Mouse (Mus musculus) embryo, embryonic 11.5 days (tissue): ENCODE data around the gene Laptm5.

ENCODE experiments used
- DNase-seq: peaks from one replicate; pipeline ENCODE4 v3.0.0-alpha.2; 2012; ENCODE audit warnings: low read depth, low spot score

The Laptm5 gene

DNA sequence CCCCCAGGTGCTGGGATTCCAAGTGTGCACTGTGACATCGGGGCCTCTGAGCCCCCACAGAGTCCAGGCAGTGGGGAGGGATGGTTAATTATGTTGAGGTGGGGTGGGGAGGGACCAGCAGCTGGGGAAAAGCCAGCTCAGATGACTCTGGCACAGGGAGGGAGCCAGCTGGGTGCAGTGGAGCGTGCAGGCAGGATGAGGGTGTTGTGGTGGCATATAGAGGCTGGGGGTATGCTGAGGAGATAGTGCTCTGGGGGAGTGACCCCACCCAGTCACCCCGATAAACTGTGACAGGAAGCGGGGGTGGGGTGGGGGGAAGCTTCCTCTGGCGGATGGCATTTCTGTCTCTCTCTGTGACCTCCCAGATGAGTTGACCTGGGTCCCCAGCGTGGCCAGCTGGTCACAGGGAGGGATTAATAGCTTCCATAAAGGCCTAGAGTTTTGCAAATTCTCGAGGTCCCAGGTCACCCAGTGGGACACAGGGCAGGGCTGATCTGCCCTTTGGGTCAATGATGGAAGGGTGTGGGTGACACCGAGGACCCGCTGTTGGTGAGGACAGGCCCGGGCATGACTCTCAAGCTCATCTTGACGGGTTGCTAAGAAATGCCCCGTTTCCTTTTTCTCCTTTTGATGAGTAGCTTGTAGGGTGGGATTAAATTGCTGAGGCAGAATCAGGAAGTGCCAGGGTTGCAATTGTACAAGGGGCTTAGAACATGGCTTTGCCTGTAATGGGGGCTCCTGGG is 8.2 kb downstream of the Laptm5 start:
- no peak for DNase-seq

DNA sequence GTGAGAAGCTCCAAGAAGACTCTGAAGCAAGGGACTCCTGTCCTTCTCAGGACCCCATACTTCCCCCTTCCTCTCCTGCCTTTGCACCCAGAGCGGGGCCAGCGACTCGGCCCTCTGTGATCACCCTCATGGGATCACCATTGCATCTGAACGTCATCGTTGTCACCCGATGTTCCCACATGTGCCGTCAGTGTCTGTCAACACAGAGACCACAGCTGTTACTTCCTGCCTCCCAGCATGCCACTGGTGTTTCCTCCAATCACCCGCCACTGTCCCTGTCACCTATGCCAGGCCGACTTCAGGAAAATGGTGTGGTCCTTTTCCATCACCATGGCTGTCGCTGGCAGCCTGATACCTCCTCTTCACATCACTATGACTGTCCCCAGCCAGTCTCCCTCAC is 9.1 kb downstream of the Laptm5 start:
- DNase-seq: no peak

DNA sequence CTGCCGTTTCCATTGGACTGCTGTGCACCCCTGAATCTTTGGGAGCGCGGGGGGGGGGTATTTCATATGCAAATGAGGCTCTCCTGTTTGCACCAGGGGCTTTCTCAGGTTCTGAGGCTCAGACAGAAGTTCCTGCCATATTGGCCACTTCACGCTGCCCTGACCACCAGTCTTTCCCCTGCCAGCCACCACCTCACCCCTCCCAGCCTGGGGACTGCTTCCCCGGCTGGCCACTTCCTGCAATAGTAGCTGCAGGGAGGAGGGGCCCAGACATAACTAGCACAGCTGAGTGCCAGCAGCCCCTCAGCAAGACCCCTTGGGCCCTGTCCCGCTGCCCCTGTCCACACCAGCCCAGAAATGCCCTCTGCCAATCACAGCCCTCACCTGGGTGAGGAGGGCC is 13.3 kb downstream of the Laptm5 start:
- DNase-seq: no peak

DNA sequence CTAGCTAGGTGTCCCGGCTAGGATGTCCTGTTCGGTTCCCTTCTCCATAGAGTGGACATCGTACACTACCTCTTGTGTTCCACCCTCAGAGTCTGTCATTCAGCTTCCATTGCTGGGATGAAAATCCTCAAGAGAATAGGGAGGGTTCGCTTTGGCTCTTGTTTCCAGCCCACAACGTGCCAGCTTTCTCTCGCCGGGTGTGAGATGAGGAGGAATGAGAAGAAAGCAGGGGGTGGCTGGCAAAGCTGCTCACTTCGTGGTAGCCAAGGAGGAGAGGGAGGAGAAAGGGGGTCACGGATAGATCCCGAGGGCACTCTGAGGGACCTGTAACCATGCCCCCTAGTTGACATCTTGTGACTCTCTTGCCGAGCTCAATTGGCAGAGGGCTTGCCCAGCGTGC is 14.9 kb downstream of the Laptm5 start:
- no peak for DNase-seq

DNA sequence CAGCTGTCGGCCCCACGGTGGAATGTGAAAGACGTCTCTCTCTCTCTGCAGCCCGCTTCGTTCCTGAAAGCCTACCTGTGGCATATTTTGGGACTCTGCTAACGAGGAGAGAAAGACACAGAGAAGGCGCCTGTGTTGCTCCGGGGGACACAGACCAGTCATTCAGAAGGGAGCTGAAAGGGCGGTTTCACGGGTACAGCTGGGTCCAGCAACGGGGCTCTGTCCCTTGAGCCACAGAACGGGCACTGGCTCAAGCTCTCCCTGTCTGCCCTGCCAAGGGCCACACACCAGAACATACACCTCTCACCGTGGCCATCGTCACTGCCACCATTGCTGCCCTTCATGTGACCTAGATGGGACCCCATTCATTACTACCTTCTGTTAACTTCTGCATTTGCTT is 29.7 kb downstream of the Laptm5 start:
- DNase-seq: no peak

DNA sequence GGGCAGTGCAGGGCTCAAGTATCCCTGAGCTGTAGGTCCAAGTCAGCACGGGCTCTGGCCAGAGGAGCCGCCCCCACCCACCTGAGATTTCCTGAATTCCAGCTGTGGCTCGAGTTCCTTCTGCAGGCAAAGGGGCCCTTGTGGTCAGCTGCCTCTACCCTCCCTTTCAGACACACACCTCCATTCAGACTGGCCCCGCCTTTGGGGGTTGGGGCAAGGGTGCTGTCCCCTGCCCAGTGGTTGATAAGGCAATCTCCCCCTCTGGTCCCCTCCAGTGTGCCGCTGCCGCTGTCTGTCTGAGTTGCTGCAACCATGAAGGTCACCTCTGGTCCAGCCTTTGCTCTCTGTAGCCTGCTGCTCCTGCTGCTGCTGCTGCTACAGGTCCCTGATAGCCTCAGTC is 31.2 kb downstream of the Laptm5 start, which contains the start of gene Matn1:
TSS of gene Matn1 (plus strand) at position 274 of the 400 bp plus-strand sequence.
- DNase-seq: no peak

DNA sequence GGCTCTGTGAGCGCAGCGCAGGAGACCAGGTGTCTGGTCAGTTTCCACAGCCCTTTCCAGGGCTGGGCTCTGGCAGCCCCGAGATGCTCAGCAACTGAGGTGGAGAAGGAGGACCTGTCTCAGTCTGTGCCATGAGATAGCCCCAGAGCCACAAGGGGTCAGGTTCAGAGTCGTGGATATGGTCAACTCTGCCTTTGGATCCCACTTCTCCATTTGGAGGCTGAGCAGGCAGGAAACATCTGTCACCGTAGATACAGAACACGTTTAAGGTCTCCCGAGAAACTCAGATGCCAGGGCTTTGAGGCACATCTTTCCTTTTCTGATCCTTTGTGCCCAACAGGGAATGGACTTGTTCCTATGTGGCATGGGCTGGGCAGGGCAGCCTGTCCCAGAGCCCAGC is 31.9 kb downstream of the Laptm5 start:
- DNase-seq: no peak

DNA sequence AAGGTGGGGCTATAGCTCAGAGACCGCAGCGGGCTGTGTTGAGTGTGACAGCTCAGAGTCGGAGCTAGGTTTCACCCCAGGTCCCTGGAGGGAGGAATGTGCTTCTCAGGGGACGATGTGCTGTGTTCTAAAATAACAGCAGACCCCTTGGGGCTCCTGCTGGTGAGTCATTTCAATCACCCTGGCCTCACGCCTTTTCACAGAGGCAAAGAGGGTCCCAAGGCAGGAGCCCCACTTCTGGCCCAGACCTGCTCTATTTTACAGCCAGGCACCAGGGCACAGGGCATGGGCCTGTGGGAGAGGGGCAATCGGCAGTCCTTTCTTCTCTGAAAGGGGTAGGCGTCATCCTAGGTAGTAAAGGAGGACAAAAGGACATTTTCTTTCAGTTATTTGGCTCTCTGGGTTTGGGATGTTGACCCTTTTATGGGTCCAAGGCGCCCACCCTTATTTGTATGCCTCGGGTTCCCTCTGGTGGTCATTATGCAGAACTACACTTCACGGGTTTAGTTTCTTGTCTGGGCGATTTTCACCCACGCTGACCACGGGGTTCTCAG is 34.2 kb downstream of the Laptm5 start:
- peak; percentile 36 for DNase-seq

DNA sequence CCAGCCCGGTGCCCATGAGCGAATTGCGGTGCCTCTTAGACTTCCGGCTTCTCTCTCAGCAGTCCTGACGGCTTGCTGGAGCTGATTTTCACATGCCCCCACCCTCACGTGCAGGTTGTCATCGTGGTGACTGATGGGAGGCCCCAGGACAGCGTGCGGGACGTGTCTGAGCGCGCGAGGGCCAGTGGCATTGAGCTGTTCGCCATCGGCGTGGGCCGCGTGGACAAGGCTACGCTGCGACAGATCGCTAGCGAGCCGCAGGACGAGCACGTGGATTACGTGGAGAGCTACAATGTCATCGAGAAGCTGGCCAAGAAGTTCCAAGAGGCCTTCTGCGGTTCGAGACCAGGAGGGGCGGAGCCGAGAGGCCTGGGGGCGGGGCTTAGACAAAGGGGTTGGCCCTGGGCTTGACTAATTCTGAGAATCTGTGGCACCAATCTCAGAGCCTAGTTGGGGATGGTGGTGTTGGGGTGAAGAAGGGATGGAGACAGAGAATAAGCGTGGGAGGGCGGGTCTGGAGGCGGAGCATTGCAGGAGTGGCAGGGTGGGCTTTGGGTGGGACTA is 37.0 kb downstream of the Laptm5 start:
- no peak for DNase-seq

DNA sequence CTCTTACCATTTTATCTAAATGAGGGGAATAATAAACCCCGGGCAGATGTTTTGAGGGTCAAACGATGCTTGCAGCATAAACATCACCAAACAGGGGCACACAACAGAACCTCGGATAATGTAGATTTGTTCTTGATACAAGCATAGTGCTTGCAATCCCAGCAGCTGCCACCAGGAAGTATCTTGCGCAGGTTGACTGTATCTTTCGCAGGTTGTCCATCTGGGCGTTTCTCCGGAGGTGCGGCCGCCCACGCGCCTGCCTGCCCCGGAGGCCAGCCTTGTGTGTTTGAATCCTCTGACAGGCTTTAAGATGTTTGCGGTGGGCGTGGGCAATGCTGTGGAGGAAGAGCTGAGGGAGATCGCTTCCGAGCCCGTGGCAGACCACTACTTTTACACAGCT is 39.6 kb downstream of the Laptm5 start:
- DNase-seq: no peak

DNA sequence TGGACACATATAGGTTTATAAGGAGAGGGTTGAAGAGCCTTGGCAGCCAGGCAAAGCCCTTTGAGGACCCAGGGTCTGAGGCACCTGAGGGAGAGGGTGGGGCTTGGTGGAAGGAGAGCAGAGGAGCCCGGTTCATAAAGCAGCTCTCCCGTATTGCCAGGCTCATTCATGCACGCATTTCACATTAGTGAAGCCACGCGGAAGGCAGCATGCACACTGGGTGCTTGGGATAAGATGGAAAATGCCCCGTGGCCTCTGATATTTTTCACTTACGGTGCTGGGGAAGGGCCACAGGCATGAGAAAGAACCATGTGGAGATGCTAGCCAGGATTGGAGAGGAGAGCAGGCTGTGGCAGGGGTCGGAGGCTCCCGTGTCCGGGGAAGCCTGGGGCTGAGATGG is 44.2 kb downstream of the Laptm5 start:
- DNase-seq: no peak

DNA sequence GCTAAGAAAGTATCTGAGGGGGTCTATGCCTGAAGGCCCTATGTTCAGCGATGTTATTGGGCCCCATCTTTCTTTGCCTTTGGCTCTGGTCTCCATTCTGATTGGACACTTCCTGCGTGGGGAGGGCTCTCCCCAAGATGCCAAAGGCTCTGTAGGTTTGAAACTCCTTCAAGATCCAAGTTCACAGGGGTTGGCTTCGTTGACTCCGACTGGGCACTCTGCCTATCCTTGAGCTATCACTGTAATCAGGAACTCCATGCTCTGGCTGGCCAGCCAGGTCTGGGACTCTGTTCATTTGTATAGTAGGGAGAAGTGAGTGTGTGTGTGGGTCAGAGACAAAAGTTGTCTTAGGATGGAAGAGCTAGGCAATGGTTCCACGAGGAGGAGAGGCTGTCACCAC is 45.9 kb downstream of the Laptm5 start:
- DNase-seq: no peak

DNA sequence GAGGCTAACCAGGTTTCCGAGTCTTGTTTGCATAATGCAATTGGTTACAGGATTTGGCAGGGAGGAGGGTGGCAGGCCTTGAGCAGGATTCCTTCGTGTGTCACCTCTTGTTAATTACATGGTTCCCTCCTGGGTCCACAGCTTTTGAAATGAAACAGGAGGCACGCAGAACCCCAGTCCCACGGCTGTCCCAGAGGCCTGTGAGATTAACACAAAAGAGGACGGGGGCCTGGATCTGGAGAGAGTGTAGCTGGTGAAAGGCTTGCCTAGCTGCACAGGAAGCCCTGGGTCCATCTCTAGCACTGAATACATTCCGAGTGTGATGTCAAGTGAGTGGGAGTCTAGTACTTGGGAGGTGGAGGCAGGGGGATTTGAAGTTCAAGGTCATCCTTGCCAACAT is 46.8 kb downstream of the Laptm5 start:
- no peak for DNase-seq

DNA sequence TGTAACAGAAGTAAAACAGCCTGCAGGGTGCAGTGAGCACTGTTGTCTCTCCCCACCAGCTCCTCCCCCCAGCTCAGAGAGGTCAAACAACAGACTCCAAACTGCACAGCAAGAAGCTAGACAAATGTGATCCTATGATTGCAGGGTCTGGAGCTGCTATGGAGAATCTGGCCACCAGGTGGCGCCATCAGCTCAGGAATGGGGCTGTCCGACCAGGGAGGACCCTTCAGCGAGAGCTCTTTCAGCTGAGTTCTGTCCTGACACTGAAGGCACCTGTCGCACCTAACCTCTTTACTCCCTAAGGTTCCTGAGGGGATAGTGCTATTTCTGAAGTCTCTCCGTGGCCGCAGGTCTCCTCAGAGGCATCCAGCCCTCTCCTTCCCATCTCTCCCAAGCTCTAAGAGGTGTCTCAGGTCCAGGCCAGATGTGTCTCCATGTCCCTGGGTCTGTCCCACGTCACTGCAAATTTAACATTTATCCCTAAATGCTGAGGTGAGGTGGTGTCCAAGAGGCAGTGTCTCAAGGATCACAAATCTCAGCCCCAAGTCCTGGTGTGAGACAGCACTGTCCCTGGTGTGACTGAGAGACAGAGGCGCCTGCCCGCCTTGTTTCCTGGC is 47.3 kb downstream of the Laptm5 start:
- peak; percentile 72 for DNase-seq

DNA sequence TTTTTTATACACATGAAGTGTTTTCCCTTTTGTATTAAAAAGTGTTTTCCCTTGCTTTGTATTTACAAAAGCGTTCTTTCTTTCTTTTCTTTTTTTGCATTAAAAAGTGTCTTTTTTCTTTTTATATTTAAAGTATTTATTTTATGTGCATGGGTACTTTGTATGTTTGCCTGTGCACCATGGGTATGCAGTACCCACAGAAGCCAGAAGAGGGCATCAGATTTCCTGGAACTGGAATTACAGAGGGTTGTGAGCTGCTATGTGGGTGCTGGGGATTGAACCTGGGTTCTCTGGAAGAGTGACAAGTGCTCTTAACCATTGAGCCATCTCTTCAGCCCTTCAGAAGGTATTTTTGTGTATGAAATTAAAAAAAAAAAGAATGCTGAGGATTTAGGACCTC is 58.4 kb downstream of the Laptm5 start:
- DNase-seq: no peak

DNA sequence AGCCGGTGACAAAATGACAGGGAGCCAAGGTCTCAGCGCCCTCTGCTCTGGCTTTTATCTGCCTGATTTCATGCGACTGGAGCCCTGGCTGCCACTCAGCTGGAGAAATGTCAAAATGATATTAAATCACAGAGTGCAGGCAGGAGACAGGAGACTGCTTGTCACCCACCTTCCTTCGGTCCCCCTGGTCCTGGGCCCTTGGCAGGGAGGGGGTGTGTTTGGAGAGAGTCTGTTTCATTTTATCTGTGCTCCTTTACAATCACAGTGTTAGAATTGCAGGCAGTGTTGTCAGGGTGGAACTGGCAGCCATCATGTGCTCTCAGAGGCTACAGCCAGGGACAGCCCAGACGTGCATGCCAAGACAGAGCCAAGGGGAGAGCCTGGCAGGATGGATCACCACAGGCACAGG is 59.5 kb downstream of the Laptm5 start:
- DNase-seq: no peak

DNA sequence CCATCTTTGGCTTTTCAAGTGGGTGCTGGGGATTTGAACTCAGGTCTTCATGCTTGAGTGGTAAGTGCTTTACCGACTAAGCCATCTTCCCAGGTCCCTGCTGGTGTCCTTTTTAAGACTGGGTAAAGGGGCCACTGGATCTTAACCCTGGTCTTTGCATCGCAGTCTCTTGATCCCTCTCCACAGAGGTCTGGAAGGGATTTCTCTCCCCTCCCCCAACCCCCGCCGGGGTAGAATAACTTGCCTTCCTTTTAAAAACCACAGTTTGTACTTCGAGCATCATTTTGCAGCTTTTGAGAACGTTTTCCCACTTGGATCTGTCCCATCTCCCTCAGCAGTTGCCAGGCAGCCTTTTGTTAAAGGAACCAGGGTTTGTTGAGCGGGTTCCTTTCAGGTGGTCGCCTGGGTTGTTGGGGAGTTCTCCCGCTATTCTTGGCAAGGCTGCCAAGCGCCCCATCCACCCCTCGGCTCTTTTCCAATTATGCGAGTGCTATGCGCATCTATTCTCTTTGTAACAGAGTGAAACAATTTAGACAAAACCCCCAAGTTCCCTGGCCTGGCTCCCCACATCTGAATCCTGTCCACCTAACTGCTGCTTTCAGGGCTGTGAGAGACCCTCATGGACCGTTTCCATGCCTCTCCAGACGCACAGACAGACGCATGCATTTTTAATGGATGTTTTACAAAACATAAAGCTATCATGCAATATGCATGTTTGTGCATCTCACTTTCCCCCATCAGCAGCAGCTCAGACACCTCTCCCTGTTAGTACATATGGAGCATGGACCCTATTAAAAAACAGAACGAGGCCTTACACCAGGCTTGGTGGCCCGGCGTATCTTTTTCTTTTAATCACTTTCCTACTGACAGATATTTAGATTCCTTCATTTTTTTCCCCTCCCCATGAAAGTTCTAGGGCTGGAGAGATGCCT is 60.7 kb downstream of the Laptm5 start:
- DNase-seq: no peak

DNA sequence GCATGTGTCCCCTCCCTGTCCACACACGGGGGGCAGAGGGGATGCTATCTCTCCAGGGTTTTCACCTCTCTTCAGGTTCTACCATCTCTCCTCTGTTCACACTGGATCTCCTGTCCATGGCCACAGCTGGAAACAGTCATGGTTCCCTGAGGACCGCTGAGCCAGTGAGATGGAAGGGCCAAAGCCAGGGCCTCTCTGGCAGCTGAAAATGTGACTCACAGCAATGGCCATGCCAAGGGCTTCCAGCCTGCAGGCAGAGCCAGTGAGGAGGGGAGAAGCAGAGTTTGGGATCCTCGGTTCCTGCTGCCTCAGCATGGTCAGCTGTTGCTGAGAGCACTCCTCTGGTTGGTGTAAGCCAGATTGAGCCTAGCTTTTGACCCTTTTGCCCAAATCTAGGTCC is 66.1 kb downstream of the Laptm5 start:
- DNase-seq: no peak

DNA sequence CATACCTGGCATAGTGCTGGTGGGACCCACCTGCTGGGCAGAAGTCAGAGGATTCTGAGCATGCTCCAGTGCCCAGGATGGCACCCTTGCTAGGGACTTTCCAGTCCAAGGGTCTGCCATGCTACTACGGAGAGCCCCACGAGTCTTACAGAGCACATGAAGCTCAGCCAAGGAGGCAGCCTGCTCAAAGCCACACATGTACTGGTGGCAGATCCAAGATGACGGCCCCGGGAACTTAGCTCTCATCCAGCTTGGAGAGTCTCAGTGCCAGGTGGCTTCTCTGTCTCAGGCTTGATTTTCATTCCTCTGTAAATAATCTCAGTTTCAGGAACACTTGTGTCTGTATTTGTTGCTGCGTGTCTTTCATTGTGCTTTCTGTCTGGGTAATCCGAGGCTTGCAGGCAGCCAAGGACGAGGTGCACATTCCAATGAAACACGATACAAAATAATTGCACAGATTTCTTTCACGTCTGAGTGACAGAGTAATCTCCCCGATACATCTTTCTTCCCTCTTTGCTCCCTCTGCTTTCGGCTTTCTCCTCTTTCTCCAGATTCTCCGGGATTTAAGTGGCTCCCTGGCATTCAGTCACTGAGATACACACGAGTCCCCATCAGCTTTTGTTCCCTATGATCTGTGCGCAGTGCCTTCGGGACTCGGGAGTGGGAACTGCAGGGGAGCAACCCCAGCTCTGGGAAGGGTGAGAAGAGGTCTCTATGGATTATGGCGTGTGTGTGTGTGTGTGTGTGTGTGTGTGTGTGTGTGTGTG is 71.7 kb downstream of the Laptm5 start:
- DNase-seq: no peak
